Mouse (Mus musculus): Measurements from ENCODE around the gene Stoml2. TPM values are rescaled to one million over a fixed set of nuclear protein-coding genes. Genes with fewer than 3 reads are reported as not detected.
"Not testable (repeated sequence)": the region's sequence is repeated elsewhere in the genome, so short reads cannot be mapped to it uniquely, and the experiment has no call there.

The Stoml2 gene
- polyA plus RNA-seq, 1 experiment from 2014 or later = 286 TPM

DNA sequence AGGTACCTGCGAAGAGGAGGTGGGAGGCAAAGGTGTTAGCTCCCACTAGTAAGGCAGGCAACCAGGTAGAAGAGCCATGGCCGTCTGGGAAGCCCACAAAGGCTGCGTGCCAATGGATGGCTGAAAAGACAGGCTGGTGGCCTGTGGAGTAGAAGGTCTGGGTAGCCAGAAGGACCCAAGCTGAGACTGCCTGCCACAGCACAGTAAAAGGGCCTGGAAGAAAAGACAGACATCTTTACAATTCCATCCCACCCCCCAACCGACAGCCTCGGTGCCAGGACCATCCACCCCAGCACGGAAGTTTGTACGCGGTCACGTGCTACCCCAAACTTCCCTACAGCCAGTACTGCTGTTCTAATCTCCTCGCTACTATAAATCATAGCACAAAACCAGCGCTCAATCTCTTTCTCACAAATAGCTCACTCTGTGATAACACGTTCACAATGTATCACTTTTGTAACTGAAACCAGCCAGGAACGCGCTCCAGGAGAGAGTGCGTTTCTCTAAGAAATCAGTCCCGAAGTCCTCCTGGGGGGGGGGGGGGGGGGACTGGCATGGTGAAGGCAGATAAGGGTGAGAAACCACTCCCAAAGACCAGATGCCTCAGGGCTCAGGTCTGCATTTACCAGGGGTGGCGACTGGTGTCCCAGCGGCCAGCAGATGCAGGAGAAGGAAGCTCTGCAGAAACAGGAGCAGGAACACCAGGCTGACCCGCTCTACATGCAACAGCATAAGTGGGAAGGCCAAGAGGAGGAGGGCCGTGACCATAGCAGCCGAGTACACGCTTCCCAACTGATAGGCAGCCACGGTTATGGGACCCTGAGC, 11.7 kb downstream of the Stoml2 start:
- H3K27ac ChIP-seq = no peak overlapping the region
- 90% methylated on average over 23 of the region's 23 CpGs for WGBS
- H3K4me1 ChIP-seq = peaks cover 10% of the 10 kb centered on the region
- no peak overlapping the region for H3K9ac ChIP-seq
- ATAC-seq (ENCODE audit: insufficient number of reproducible peaks, low FRiP score, low TSS enrichment, low read depth) = no peak
- H3K36me3 ChIP-seq = peaks cover 68% of the 10 kb centered on the region
- no peak overlapping the region for H3K4me3 ChIP-seq
- H3K4me2 ChIP-seq = no peak overlapping the region
- no peaks in the 10 kb centered on the region for H3K9me3 ChIP-seq
- no peaks in the 10 kb centered on the region for H3K27me3 ChIP-seq

DNA sequence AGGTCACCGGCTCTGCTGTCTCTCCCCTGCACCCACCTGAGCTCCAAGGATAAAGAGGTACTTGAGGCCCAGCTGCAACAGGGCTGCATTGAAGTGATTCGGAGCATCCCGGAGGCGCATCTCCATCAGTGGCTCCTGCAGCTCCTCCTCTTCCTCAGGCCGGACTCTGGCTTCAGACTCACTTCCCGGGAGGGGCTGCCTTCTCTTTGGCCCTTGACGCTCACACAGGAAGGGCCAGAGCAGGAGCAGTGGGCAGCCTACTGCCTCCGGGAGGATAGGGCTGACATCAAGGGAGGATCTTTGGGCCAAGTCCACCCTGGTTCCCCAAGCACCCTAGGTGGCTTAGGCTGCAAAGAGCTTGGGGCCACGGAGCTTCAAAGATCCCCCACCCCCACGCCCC, 12.3 kb downstream of the Stoml2 start:
- Histone ChIP-seq H3K27ac (no peak overlapping the region), H3K9ac (no peak overlapping the region), H3K4me2 (no peak overlapping the region), H3K4me1 (peaks cover 3% of the 10 kb centered on the region; the same call in 1 of the 2 replicates), H3K9me3 (no peaks in the 10 kb centered on the region), H3K27me3 (no peaks in the 10 kb centered on the region), H3K36me3 (peaks cover 68% of the 10 kb centered on the region), H3K4me3 (no peak overlapping the region)
- WGBS = 91% methylated on average over 10 of the region's 10 CpGs
- no peak for ATAC-seq (ENCODE audit: insufficient number of reproducible peaks, low FRiP score, low TSS enrichment, low read depth)

DNA sequence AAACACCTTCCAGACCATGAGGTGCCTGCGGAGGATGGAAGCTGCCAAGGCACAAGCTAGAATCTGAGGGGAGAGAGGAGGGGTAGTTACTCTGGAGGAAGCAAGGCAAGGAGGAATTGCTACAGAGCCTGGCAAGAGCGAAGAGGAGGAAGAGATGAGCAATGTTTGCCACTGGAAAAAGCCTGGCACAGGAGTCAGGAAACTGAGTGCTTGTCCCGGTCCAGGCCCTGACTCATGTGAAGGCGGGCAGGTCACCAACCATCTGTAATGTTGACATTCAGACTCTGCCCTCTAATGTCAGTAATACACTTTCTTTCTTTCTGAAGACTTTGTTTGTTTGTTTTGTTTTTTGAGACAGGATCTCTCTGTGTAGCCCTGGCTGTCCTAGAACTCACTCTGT, 13.4 kb downstream of the Stoml2 start:
- ATAC-seq (ENCODE audit: insufficient number of reproducible peaks, low FRiP score, low TSS enrichment, low read depth) = no peak
- H3K4me3 ChIP-seq = no peak overlapping the region
- WGBS = 95% methylated on average over 4 of the region's 4 CpGs
- no peaks in the 10 kb centered on the region for H3K9me3 ChIP-seq
- H3K27ac ChIP-seq = no peak overlapping the region
- no peak overlapping the region for H3K4me2 ChIP-seq
- no peak overlapping the region for H3K9ac ChIP-seq
- H3K36me3 ChIP-seq = peaks cover 62% of the 10 kb centered on the region
- H3K27me3 ChIP-seq = no peaks in the 10 kb centered on the region
- H3K4me1 ChIP-seq = no peaks in the 10 kb centered on the region

DNA sequence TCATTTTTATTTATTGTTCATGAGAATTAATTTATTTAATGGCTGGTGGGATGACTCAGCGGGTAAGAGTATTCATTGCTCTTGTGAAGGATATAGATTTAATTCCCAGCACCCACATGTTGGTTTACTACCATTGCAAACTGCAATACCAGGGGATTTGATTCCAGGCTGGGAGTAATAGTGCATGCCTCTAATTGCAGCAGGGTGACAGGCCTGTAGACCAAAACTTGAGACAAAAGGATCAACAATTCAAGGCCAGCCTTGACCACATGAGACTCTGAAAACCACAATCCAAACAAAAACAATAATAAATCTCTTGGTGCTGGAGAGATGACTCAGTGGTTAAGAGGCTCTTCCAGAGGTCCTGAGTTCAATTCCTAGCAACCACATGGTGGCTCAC, 19.4 kb downstream of the Stoml2 start:
- WGBS = 97% methylated on average over 1 of the region's 1 CpGs
- Histone ChIP-seq H3K4me2 (no peak overlapping the region), H3K9me3 (no peaks in the 10 kb centered on the region), H3K4me3 (no peak overlapping the region), H3K4me1 (peaks cover 14% of the 10 kb centered on the region), H3K36me3 (0 out of 2 replicates have a peak, but pooled peaks cover 9% of the 10 kb centered on the region), H3K27ac (no peak overlapping the region), H3K27me3 (no peaks in the 10 kb centered on the region), H3K9ac (no peak overlapping the region)
- ATAC-seq (ENCODE audit: insufficient number of reproducible peaks, low FRiP score, low TSS enrichment, low read depth) = no peak

DNA sequence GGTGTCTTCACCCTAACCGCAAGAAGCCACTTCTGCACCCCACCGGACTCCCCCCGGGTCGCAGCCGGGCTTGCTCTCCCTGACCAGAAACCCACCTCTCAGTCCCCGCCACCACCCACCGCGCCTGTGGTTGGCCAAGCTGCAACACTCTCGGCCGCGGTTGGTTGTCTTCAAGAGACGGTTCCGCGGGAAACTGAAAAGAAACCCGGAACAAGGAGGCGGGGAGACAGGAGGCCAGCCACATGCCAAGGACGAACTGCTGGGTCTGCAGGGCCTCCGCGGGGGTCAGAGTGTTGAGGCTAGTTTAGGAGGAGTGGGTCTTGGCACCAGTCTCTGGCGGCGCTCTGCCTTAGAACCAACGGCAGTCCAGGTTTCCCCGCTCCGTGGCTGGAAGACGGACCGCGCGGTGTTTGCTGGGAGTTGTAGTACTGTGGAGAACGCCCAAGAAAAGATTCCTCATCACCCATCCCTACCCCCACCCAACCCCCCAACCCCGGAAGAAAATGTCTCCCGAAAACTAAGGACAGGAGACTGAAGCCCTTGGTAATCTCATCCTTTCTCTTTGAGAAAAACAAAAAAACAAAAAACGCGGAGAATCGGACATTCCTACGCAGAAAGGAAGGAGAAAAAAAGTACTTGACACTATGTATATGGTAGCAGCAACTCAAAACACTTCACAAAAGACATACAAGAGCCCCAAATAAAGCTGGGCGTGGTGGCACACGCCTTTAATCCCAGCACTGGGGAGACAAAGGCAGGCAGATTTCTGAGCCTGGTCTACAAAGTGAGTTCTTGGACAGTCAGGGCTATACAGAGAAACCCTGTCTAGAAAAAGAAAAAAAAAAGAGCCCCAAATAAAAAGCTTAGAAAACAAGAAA, 21.1 kb downstream of the Stoml2 start, which contains the start of gene Fancg:
Fancg (minus strand) TSS at position 346 of the 878 bp plus-strand sequence.
- Histone ChIP-seq H3K36me3 (peaks cover 11% of the 10 kb centered on the region; the same call in 1 of the 2 replicates), H3K4me3 (peak within 1 kb of the TSS; percentile 87), H3K27me3 (no peaks in the 10 kb centered on the region), H3K9me3 (no peaks in the 10 kb centered on the region), H3K27ac (peak within 1 kb of the TSS; percentile 64), H3K4me1 (peaks cover 14% of the 10 kb centered on the region), H3K4me2 (peak within 1 kb of the TSS; percentile 78), H3K9ac (peak within 1 kb of the TSS; percentile 51)
- ATAC-seq (ENCODE audit: insufficient number of reproducible peaks, low FRiP score, low TSS enrichment, low read depth) = peak; percentile 88
- WGBS = 1% methylated on average over 37 of the region's 37 CpGs

DNA sequence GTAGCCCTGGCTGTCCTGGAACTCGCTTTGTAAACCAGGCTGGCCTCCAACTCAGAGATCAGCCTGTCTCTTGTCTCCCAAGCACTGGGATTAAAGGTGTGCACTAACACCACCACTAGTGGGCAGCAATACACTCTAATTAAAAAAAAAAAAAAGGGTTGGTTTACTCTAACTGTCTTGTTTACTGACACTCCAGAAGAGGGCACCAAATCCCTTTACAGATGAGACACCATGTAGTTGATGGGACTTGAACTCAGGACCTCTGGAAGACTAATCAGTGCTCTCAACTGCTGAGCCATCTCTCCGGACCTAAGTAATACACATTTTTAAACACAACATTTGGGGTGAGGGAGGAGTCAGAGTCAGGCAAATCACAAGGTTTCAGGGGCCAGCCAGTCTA, 25.7 kb downstream of the Stoml2 start:
- Histone ChIP-seq H3K27ac (no peak overlapping the region), H3K9me3 (no peaks in the 10 kb centered on the region), H3K4me2 (no peak overlapping the region), H3K27me3 (no peaks in the 10 kb centered on the region), H3K9ac (no peak overlapping the region), H3K36me3 (peaks cover 22% of the 10 kb centered on the region), H3K4me3 (no peak overlapping the region), H3K4me1 (peaks cover 13% of the 10 kb centered on the region)
- 66% methylated on average over 2 of the region's 2 CpGs for WGBS
- no peak for ATAC-seq (ENCODE audit: insufficient number of reproducible peaks, low FRiP score, low TSS enrichment, low read depth)

DNA sequence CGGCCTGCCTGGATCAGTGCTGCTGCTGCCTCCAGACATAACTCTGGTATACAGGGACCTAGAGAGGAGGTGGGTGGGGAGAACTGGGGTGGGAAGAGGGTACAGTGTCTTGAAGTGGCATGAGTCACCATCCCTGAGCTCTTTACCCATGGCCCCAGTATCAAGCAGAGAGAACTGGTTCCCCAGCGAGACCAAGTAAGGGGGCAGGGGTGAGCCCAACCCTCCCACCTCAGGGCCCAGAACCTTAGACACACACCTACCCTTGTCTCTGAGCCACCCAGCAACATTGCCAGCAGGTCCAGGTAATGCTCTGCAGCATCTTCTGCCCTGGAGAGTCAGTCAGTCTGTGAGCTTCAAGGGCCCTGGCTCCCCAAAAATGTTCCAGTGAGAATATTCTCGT, 26.6 kb downstream of the Stoml2 start:
- no peaks in the 10 kb centered on the region for H3K27me3 ChIP-seq
- H3K9me3 ChIP-seq = no peaks in the 10 kb centered on the region
- peaks cover 11% of the 10 kb centered on the region for H3K4me1 ChIP-seq
- H3K9ac ChIP-seq = no peak overlapping the region
- peaks cover 22% of the 10 kb centered on the region for H3K36me3 ChIP-seq
- ATAC-seq (ENCODE audit: insufficient number of reproducible peaks, low FRiP score, low TSS enrichment, low read depth) = no peak
- H3K4me3 ChIP-seq = no peak overlapping the region
- H3K4me2 ChIP-seq = no peak overlapping the region
- no peak overlapping the region for H3K27ac ChIP-seq
- WGBS = 90% methylated on average over 3 of the region's 3 CpGs

DNA sequence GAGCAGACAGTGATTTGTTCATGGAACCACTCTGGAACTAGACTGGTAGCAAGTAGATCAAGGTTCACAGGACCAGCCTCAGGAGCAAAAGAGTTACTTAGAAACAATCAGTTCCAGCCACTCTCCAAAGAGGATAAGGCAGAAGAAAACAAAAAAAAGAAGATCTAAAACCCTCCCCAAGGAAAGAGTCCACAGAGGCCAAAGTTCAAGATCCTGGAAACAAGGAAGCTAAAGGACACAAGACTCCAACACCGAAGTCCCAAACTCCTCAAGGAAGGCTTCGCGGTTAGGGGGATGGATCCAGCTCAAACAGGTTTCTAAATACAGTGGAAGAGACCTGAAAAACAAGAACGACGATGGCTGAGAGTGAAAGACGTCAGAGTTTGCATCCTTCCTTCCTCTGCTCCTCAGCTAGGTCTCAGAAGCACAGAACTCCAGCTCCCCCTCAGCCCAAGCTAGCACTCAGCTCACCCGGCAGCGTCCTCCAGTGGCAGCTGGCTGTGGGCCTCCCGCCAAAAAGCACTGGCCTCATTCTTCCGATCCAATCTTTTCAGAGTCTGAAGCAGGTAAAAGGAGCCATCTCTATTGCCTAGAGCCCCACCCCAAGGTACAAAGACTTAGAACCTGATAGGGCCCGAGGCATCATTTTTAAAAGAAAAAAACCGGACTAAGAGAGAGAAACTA, 28.6 kb downstream of the Stoml2 start:
- no peaks in the 10 kb centered on the region for H3K27me3 ChIP-seq
- H3K4me2 ChIP-seq = no peak overlapping the region
- peaks cover 22% of the 10 kb centered on the region for H3K36me3 ChIP-seq
- H3K27ac ChIP-seq = no peak overlapping the region
- no peak for ATAC-seq (ENCODE audit: insufficient number of reproducible peaks, low FRiP score, low TSS enrichment, low read depth)
- H3K9ac ChIP-seq = no peak overlapping the region
- 73% methylated on average over 12 of the region's 12 CpGs for WGBS
- no peaks in the 10 kb centered on the region for H3K9me3 ChIP-seq
- H3K4me1 ChIP-seq = peaks cover 11% of the 10 kb centered on the region; the same call in 1 of the 2 replicates
- H3K4me3 ChIP-seq = no peak overlapping the region

DNA sequence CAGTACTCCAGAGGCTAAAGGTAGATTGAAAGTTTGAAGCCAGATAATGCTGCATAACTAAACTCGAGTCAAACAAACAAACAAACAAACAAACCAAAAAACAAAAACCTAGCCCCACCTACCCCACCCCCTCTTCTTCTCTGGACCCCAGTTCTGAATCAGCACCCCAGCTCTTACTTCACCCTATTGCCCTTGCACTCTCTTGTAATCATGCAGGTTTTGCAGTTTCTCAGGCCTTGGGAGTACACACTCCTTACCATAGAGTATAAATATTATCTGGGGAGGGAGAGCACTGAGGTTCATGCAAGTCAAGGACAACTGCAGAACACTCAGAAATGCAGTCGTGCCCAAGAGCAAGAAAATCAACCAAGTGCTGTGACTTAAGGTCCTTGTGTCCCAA, 30.2 kb downstream of the Stoml2 start:
- Histone ChIP-seq H3K4me3 (no peak overlapping the region), H3K9ac (no peak overlapping the region), H3K36me3 (peaks cover 12% of the 10 kb centered on the region), H3K4me1 (peaks cover 15% of the 10 kb centered on the region; the same call in 1 of the 2 replicates), H3K9me3 (no peaks in the 10 kb centered on the region), H3K27me3 (no peaks in the 10 kb centered on the region), H3K27ac (peak overlapping the region; percentile 91), H3K4me2 (no peak overlapping the region)
- ATAC-seq (ENCODE audit: insufficient number of reproducible peaks, low FRiP score, low TSS enrichment, low read depth) = no peak
- WGBS = 94% methylated on average over 2 of the region's 2 CpGs

DNA sequence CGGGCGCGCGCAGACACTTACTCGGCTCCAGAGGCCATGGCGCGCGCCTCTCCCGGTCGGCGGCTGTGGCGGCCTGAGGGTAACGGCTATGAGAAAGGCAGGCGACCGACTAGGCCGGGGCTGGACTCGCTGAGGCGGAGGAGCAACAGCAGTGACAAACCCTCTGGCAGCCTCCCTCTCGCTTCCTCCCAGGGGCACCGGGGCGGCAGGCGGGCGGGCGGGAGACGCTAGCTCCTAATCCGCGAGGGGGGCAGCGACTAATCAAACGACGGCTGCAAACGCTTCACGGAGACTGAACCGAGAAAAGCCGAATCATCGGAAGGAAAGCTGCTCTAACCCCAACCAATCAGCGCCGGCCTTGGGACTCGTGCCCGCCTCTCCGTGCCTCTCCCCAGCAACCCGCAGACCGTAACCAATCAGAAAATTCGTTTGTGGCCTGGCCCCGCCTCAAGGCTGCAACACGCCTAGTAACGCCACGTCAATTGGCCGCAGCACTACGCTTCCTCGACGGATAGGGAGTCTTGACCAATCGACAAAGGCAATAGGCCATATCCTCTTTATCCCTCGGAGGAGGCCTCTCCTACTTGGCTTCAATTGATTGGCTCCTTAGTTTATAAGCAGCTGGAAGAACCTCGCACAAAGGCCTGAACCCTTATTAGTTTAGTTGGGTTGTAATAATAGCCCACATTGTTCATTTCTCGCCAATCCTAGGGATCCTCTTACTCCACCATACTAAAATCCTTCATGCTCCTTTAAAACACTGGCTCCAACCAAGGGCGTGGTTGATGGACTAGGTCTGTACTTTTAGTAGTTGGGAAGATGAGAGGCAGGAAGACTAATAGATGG, 31.1 kb downstream of the Stoml2 start, which contains the start of gene Vcp:
Vcp (minus strand) TSS at position 367 of the 846 bp plus-strand sequence.
- H3K27me3 ChIP-seq, H3K9me3 ChIP-seq: not testable (repeated sequence)
- H3K9ac ChIP-seq = peak within 1 kb of the TSS; percentile 97
- H3K4me1 ChIP-seq = peaks cover 15% of the 10 kb centered on the region; the same call in 1 of the 2 replicates
- H3K36me3 ChIP-seq = peaks cover 17% of the 10 kb centered on the region
- H3K27ac ChIP-seq = peak within 1 kb of the TSS; percentile 100
- ATAC-seq (ENCODE audit: insufficient number of reproducible peaks, low FRiP score, low TSS enrichment, low read depth) = peak; percentile 99
- peak within 1 kb of the TSS; percentile 58 for H3K4me2 ChIP-seq
- WGBS = under 1% methylated on average over 50 of the region's 56 CpGs
- peak within 1 kb of the TSS; percentile 94 for H3K4me3 ChIP-seq

All from limb, embryonic 15.5 days (tissue).